Mouse (Mus musculus) adrenal gland, postnatal 4 days (tissue): ENCODE data around the gene B230217C12Rik. TPM values are rescaled to one million over a fixed set of nuclear protein-coding genes. Genes with fewer than 3 reads are reported as not detected.

ENCODE experiments used
- DNase-seq, 2 experiments: peaks; one replicate each; pipeline ENCODE4 v3.0.0; 2021 to 2022; ENCODE audit warnings: low spot score in 2 of 2, mixed read lengths in 2 of 2
- total RNA-seq, 2 experiments: library from RNA; stranded (reverse); gene quantifications; 2 replicates each; pipeline ENCODE4 v1.2.3; 2021

Gene B230217C12Rik
- total RNA-seq, 2 experiments from 2014 or later = 6.6 to 6.7 TPM

DNA sequence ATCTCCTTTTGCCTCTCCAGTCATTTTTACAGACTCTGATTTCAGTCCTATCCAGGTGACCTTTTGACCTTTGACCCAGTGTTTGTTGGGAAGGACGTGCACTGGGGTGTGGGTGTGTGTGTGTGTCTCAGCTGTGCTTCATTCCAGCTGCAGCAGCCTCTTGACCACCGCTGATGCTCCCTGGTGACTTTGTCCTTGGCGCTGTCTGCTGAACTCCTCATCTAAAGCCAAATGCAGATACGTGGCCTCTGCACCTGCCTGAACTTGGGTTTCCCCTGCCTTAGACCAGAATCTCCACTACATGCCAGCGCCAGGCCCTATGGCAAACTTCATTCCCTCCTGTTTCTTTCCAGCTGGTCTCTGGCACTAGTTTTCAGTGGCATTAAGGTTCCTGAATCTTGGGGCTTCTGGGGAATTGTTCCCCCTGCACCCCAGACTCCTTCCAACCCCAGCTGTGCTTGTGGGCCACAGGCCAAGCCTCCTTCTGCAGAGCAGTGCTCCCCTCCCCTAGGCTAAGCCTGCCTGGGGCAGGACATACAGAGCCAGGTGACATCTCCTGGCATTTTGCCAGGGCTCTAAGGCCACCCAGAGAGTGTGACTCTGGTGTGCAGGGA lies 31.9 kb upstream of the B230217C12Rik start:
- no peak for DNase-seq

GRCm38 (mm10) chr11:97809235-97810121 lies 31.1 kb upstream of the B230217C12Rik start:
- no peak for DNase-seq

DNA sequence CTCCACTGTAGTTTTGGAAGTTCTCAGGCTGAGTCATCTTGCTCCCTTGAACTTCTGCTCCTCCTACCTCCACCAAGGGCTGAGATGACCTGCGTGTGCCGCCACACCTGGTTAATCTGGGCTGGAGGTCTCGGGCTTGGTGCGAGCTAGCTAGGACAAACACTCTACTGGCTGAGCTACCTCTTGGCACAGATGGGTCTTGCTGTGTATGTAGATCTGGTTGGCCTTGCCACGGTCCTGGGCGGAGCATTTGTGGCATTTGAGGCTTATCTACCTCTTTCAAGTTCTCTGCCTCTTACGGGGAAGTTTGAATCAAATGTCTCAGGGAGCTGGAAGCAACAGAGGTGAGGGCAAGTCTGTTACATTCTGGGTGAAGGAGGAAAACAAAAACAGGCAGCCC lies 30.2 kb upstream of the B230217C12Rik start:
- DNase-seq = no peak

- DNase-seq = no peak
These were observed 29.6 kb upstream of the B230217C12Rik start for GRCm38 (mm10) chr11:97810970-97811369.

GRCm38 (mm10) chr11:97811569-97812362 lies 28.8 kb upstream of the B230217C12Rik start:
- DNase-seq = no peak

DNA sequence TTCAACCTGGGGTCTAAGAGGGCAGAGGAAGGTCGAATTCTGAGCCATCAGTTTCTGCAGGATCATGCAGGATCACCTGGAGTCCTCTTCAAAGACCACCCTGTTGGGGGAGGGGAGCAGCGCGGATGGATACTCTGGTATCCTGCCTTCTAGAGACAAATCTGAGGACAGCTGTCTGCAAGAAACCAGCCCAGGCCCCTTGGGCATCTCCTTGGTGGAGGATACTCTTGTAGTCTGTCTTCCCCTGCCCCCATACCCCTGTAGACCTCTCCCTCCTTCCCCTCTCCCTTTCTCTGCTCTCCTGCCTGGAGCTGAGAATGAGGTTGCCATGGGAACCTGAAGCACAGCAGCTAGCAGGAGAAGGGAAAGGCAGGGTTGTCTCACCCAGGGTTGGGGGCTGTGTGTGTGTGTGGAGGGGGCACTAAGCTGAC lies 28.1 kb upstream of the B230217C12Rik start:
- no peak for DNase-seq

- DNase-seq = no peak
These were observed 27.5 kb upstream of the B230217C12Rik start for GRCm38 (mm10) chr11:97813085-97813484.

GRCm38 (mm10) chr11:97813746-97814515 lies 26.6 kb upstream of the B230217C12Rik start:
- DNase-seq = no peak

DNA sequence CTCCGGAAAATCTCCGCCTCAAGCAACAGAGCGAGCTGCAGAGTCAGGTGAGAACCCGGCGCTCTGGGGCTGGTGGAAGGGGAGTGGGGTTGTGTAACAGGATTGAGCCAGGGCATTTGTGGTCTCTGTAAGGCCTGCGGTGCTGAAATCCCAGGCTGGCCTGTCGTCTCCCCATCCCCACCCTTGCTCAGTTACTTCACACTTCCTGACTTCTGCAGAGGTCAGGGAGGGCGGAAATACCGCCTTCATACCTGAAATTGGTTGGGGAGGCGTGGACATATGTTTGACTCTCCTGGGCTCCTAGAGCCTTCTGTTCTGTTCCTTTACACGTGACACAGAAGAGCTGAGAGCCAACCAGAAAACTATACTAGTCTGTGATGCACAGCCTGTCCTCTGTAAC lies 24.8 kb upstream of the B230217C12Rik start:
- no peak for DNase-seq

- no peak for DNase-seq
These were observed 24.4 kb upstream of the B230217C12Rik start for GRCm38 (mm10) chr11:97816176-97816575.

DNA sequence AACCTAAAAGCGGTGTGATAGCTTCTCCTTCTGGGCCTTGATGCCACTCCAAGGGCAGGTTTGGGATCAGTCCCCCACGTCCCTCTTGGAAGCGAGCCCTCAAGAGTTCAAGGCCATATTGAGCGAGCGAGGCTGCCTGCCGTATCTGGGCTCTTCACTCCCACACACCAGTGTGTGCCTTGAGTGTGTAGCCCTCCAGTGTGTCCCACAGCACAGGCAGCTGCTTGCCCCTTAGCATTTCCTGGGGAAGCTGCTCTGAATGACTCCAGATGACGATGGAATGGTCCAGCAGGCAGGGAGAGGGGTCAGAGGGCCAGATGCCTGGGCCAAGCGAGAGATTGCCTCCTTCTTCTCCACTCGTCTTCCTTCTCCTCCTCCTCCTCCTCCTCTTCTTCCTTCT lies 23.7 kb upstream of the B230217C12Rik start:
- DNase-seq = no peak

DNA sequence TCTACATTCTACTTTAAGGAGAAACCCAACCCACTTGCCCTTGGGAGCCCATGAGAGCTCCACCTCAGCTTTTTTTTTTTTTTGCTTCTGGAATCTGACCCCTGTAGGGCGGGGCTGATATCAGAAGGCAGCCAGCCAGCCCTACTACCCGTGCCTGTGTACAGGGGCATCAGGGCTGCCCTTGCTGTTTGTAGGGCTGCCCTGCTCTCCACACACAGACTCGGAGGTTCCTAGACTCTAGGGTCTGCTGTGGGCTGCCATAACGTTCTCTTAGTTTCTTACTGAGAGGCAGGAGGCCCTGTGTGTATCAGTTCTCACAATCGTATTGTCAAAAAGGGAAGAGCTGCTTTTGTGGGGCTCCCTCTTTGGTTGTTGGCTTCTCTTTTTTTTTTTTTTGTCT lies 23.2 kb upstream of the B230217C12Rik start:
- no peak for DNase-seq

GRCm38 (mm10) chr11:97818003-97818402 lies 22.6 kb upstream of the B230217C12Rik start:
- DNase-seq = no peak

GRCm38 (mm10) chr11:97818571-97818970 lies 22.0 kb upstream of the B230217C12Rik start:
- DNase-seq = no peak

DNA sequence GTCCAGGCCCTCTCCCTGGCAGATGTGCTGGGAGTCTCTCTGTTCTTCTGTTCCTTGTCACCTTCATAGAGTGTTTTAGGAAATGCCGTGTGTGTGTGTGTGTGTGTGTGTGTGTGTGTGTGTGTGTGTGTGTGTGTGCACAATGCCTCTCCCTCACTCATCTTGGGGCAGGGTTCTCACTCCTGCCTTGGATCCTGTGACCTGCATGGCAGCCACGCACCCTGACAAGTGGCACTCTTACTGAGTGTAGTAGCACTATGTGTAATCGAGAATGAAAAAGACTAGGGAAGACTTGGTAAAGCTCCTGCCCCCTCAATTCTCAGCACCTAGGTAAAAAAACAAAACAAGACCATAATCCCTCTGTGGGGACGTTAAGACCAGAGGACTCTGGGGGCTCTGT lies 21.5 kb upstream of the B230217C12Rik start:
- no peak for DNase-seq

DNA sequence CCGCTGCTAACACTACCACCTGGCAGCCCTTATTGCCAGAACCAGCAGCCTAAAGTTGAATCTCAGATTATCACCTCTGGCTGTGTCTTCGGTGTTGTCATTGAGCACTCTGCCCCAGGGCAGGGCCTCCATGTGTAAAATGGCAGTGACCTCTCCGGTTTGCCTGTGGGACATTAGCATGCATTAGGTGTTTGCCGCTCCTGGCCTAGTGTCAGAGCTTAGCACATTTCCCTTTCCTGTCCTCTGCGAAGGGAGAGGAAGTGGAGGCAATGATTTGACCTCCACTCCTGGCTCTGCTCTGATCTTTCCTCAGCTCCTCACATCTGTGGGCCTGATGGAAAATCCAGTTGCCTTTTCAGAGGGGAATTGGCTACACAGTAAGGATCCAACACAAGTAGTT lies 20.7 kb upstream of the B230217C12Rik start:
- DNase-seq = no peak

DNA sequence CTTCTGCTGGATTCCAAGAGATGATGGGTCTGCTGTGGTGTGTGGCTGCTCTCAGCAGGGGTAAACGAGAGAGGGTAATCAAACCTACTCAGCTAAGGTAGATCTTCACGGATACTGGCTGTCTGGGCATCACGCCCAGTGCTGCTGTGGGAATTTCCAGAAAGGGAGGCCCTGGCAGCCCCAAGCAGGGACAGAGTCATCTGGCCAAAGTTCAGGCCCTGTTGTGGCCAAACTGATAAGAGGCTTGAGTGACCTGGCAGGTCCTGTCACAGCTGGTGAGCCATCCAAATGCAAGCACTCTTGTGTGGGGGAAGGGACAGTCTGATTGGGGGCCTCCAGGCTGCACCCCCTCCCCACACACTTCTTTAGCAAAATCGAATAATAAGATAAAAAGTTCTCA lies 19.7 kb upstream of the B230217C12Rik start:
- DNase-seq = no peak

- no peak for DNase-seq
These were observed 19.0 kb upstream of the B230217C12Rik start for GRCm38 (mm10) chr11:97821401-97822064.

GRCm38 (mm10) chr11:97822840-97823603 lies 17.6 kb upstream of the B230217C12Rik start:
- DNase-seq = no peak

DNA sequence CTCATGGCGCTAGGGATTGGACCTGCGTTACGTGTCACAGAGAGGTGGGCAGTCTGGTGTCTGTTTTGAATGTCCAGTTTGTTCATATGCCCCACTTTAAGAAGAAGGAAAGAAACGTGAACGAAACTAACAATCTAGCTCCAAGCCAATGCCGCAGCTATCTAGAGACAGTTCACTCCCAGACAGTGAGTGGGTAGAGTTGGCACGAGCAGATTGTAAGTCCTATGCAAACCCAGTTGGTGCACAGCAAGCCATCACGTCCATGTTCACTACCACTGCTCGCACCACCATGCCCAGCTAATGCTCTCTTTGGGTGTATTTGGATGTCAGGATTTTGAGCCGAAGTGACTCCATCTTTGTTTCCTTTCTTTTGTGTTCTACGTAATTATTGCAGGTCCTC lies 16.4 kb upstream of the B230217C12Rik start:
- DNase-seq = no peak
